Mouse (Mus musculus) CH12.LX (cell line): ENCODE results near the gene Ndufaf5. TPM values are rescaled to one million over a fixed set of nuclear protein-coding genes. Genes with fewer than 3 reads are reported as not detected.
"Not testable (repeated sequence)": the region's sequence is repeated elsewhere in the genome, so short reads cannot be mapped to it uniquely, and the experiment has no call there.

Source experiments
- DNase-seq: peaks from one replicate; pipeline ENCODE4 v3.0.0-alpha.2; 2013; ENCODE audit errors: extremely low read depth
- H3K27ac ChIP-seq: 2 replicates; pipeline ENCODE4 v1.5.1; 2012; ENCODE audit warnings: low read depth, mild to moderate bottlenecking, control low read depth, moderate library complexity; ENCODE audit not compliant: insufficient read depth
- H3K27me3 ChIP-seq: replicated peaks from 2 replicates; pipeline ENCODE3; 2012; ENCODE audit warnings: inconsistent platforms
- H3K36me3 ChIP-seq, 2 experiments: replicated peaks in 1 of 2; 2 replicates each; pipeline versions ENCODE3 to v1.6.1; 2012; ENCODE audit warnings: inconsistent platforms in 1 of 2, low read length in 1 of 2, mild to moderate bottlenecking in 1 of 2, mixed read lengths in 1 of 2, moderate library complexity in 1 of 2; ENCODE audit not compliant: control insufficient read depth in 1 of 2, insufficient read depth in 1 of 2
- H3K4me1 ChIP-seq, 2 experiments: 2 replicates each; pipeline ENCODE4 v1.6.1; 2012; ENCODE audit warnings: inconsistent platforms in 1 of 2, moderate library complexity in 1 of 2; ENCODE audit not compliant: insufficient read depth in 2 of 2, control insufficient read depth in 1 of 2
- H3K4me2 ChIP-seq: 2 replicates; pipeline ENCODE4 v1.6.1; 2012; ENCODE audit warnings: low read depth, mild to moderate bottlenecking, control low read depth; ENCODE audit not compliant: poor library complexity, insufficient read depth, severe bottlenecking
- H3K4me3 ChIP-seq, 3 experiments: fragments of 150-350 bp in 1 of 3; sonication (generic) in 1 of 3; replicated peaks in 1 of 3; 2 replicates each; pipeline versions ENCODE3 to v1.5.1; 2011 to 2012; ENCODE audit warnings: low read depth in 2 of 3, low read length in 2 of 3, mild to moderate bottlenecking in 2 of 3, moderate library complexity in 2 of 3, control low read depth in 1 of 3, improper control_type of control experiment in 1 of 3, inconsistent platforms in 1 of 3, mixed read lengths in 1 of 3; ENCODE audit not compliant: poor library complexity in 1 of 3
- H3K79me2 ChIP-seq: replicated peaks from 2 replicates; pipeline ENCODE4 v1.6.1; 2012; ENCODE audit warnings: mild to moderate bottlenecking, moderate library complexity; ENCODE audit not compliant: control insufficient read depth, poor library complexity, insufficient read depth, severe bottlenecking; ENCODE audit errors: extremely low read depth
- H3K9ac ChIP-seq: 2 replicates; pipeline ENCODE4 v1.6.1; 2012; ENCODE audit warnings: low read depth, mild to moderate bottlenecking, control low read depth, moderate library complexity; ENCODE audit not compliant: insufficient read depth
- H3K9me3 ChIP-seq: replicated peaks from 2 replicates; pipeline ENCODE3; 2012; ENCODE audit warnings: low read length, inconsistent platforms, mixed read lengths
- CTCF ChIP-seq, 2 experiments: IDR thresholded peaks in 1 of 2; conservative IDR thresholded peaks in 1 of 2; 2 replicates each; pipeline ENCODE4 v1.5.1; 2011 to 2012; ENCODE audit warnings: low read depth in 2 of 2, low read length in 2 of 2, improper control_type of control experiment in 1 of 2, inconsistent platforms in 1 of 2, mild to moderate bottlenecking in 1 of 2, moderate library complexity in 1 of 2
- JUND ChIP-seq: conservative IDR thresholded peaks from 2 replicates; pipeline ENCODE4 v1.6.1; 2011; ENCODE audit warnings: low read depth, low read length, improper control_type of control experiment
- KAT2A ChIP-seq: IDR thresholded peaks from 2 replicates; pipeline ENCODE4 v1.6.1; 2012; ENCODE audit warnings: low read length, improper control_type of control experiment, inconsistent platforms; ENCODE audit not compliant: insufficient replicate concordance
- RAD21 ChIP-seq: IDR thresholded peaks from 2 replicates; pipeline ENCODE4 v1.6.1; 2011; ENCODE audit warnings: low read depth, mild to moderate bottlenecking, low read length, improper control_type of control experiment, moderate library complexity
- TBP ChIP-seq: conservative IDR thresholded peaks from 2 replicates; pipeline ENCODE4 v1.6.1; 2011; ENCODE audit warnings: low read depth, low read length, improper control_type of control experiment
- ZC3H11A ChIP-seq: IDR thresholded peaks from 2 replicates; pipeline ENCODE4 v1.6.1; 2012; ENCODE audit warnings: low read depth, mild to moderate bottlenecking, inconsistent platforms, low read length, improper control_type of control experiment
- dilution Hi-C: fragments of 300-500 bp; cut with MboI; formaldehyde crosslinking; loops from 2 replicates; pipeline ENCODE4 v1.14.3; 2020; ENCODE audit warnings: low sequenced_read_pairs; ENCODE audit not compliant: extremely low pct_unique_long_range_greater_than_20kb, extremely low pct_ligation_motif_present
- in situ Hi-C: fragments of 300-500 bp; cut with MboI; formaldehyde crosslinking; loops from 3 replicates; pipeline ENCODE4 v1.14.3; 2019; ENCODE audit warnings: low sequenced_read_pairs, low pct_ligation_motif_present, low pct_unique_long_range_greater_than_20kb, mixed read lengths
- polyA plus RNA-seq: library from polyadenylated mRNA; unstranded; fragments of >175 nt; gene quantifications from 2 replicates; pipeline ENCODE4 v1.2.1, GENCODE M21; 2012; ENCODE audit warnings: low read depth; ENCODE audit not compliant: insufficient read length
- total RNA-seq, 2 experiments: library from RNA; depleted of rRNA; stranded (reverse); fragments of 300-350 nt in 1 of 2; fragments of >200 nt in 1 of 2; gene quantifications; 2 replicates each; pipeline ENCODE4 v1.2.3; 2012 to 2014

The Ndufaf5 gene
- total and polyA plus RNA-seq, 3 experiments: 19.3 to 39.5 (median 21.1) TPM

GRCm38 (mm10) chr2:140125516-140125915 lies 44.9 kb upstream of the Ndufaf5 start:
- no peaks in the 10 kb centered on the region for H3K9me3 ChIP-seq
- no peak for TF ChIP-seq ZC3H11A
- TF ChIP-seq CTCF (conservative IDR thresholded peaks at IDR 0.05 in 1 of 2, IDR thresholded peaks at IDR 0.05 in 1 of 2; ENCODE audit: low read depth in 2 of 2, low read length in 2 of 2): peak in 1 of 2 experiments; percentile 32; a peak in 1 of 4 replicates
- TF ChIP-seq, all 38 proteins: peak for 1
- in situ Hi-C loops: no loop called here
- H3K27me3 ChIP-seq: no peaks in the 10 kb centered on the region
- dilution Hi-C loops: no loop called here
- no peak overlapping the region for H3K27ac ChIP-seq
- no peak overlapping the region for H3K4me2 ChIP-seq
- H3K79me2 ChIP-seq: no peaks in the 10 kb centered on the region
- H3K9ac ChIP-seq: no peak overlapping the region
- H3K36me3 ChIP-seq: peaks cover 61 to 93% of the 10 kb centered on the region in 2 experiments
- H3K4me3 ChIP-seq: no peak overlapping the region
- H3K4me1 ChIP-seq: no peaks in the 10 kb centered on the region
- DNase-seq: peak; percentile 32

GRCm38 (mm10) chr2:140151743-140152142 lies 18.7 kb upstream of the Ndufaf5 start, which contains the start of gene Gm17374:
Gene Gm17374 (plus strand): TSS chr2:140152043.
- in situ Hi-C loops, dilution Hi-C loops: not testable (repeated sequence)

GRCm38 (mm10) chr2:140159186-140159730 lies 11.2 kb upstream of the Ndufaf5 start:
- dilution Hi-C loops: no loop called here
- no peak overlapping the region; the same call in 1 of the 2 replicates for H3K27ac ChIP-seq
- H3K9me3 ChIP-seq: no peaks in the 10 kb centered on the region
- peaks cover 0 to 20% of the 10 kb centered on the region in 2 experiments; a peak in 1 of 4 replicates for H3K4me1 ChIP-seq
- in situ Hi-C loops: no loop called here
- DNase-seq: peak; percentile 24
- peaks cover 40 to 81% of the 10 kb centered on the region in 2 experiments for H3K36me3 ChIP-seq
- H3K4me2 ChIP-seq: no peak overlapping the region
- H3K27me3 ChIP-seq: no peaks in the 10 kb centered on the region
- H3K79me2 ChIP-seq: peaks cover 25% of the 10 kb centered on the region
- H3K9ac ChIP-seq: no peak overlapping the region
- no peak overlapping the region for H3K4me3 ChIP-seq
- peak in 1 of 2 experiments; percentile 70; a peak in 2 of 4 replicates for TF ChIP-seq CTCF (conservative IDR thresholded peaks at IDR 0.05 in 1 of 2, IDR thresholded peaks at IDR 0.05 in 1 of 2; ENCODE audit: low read depth in 2 of 2, low read length in 2 of 2)
- no peak for TF ChIP-seq JUND
- TF ChIP-seq RAD21: peak; percentile 66

More at GRCm38 (mm10) chr2:140151743-140152142, 18.7 kb upstream of the Ndufaf5 start, which contains the start of gene Gm17374:
- H3K9me3 ChIP-seq, H3K4me2 ChIP-seq, H3K4me3 ChIP-seq, H3K4me1 ChIP-seq, DNase-seq, H3K27me3 ChIP-seq, H3K27ac ChIP-seq, H3K9ac ChIP-seq, H3K79me2 ChIP-seq: not testable (repeated sequence)
- peaks cover 36 to 78% of the 10 kb centered on the region in 2 experiments for H3K36me3 ChIP-seq

- no peak overlapping the region for H3K4me2 ChIP-seq
- peaks cover 52% of the 10 kb centered on the region for H3K79me2 ChIP-seq
- H3K27ac ChIP-seq: no peak overlapping the region
- H3K9ac ChIP-seq: no peak overlapping the region
- dilution Hi-C loops: no loop called here
- peaks cover 38 to 70% of the 10 kb centered on the region in 2 experiments for H3K36me3 ChIP-seq
- H3K9me3 ChIP-seq: no peaks in the 10 kb centered on the region
- in situ Hi-C loops: no loop called here
- no peak for TF ChIP-seq TBP
- TF ChIP-seq KAT2A: no peak
- TF ChIP-seq ZC3H11A: no peak
- no peak for DNase-seq
- no peaks in the 10 kb centered on the region for H3K27me3 ChIP-seq
- peaks cover 5 to 54% of the 10 kb centered on the region in 2 experiments; a peak in 3 of 4 replicates for H3K4me1 ChIP-seq
- H3K4me3 ChIP-seq: no peak overlapping the region
Observed at GRCm38 (mm10) chr2:140163351-140163854, 7.0 kb upstream of the Ndufaf5 start.
